Mouse (Mus musculus): ENCODE results near the gene Rbm17.

- TF ChIP-seq POLR2A (IDR thresholded peaks at IDR 0.05; ENCODE audit: control insufficient read depth, low read depth, low read length) (no peak), CTCF (IDR thresholded peaks at IDR 0.05; ENCODE audit: control insufficient read depth, insufficient read depth, insufficient replicate concordance, low read depth, low read length) (no peak)
Observed at GRCm38 (mm10) chr2:11566898-11567297, 37.1 kb downstream of the Rbm17 start.

All from testis, adult 2 months (tissue).